Mouse (Mus musculus) lung, postnatal 10 days (tissue): ENCODE results near the gene Lurap1.

Experiments used
- DNase-seq: peaks from one replicate; pipeline ENCODE4 v3.0.0; 2021

Gene Lurap1

GRCm38 (mm10) chr4:116097211-116097610 is 53.9 kb downstream of the Lurap1 start:
- no peak for DNase-seq

GRCm38 (mm10) chr4:116096291-116096690 is 54.8 kb downstream of the Lurap1 start:
- no peak for DNase-seq

GRCm38 (mm10) chr4:116088510-116089249 is 62.5 kb downstream of the Lurap1 start:
- DNase-seq, result no peak
